Mouse (Mus musculus) left cerebral cortex, postnatal 14 days (tissue): ENCODE results near the gene Oat. TPM values are rescaled to one million over a fixed set of nuclear protein-coding genes. Genes with fewer than 3 reads are reported as not detected.

ENCODE experiments used
- DNase-seq, 2 experiments: peaks; one replicate each; pipeline ENCODE4 v3.0.0; 2021 to 2022; ENCODE audit warnings: low spot score in 2 of 2, mixed read lengths in 1 of 2
- intact Hi-C: fragments of 180-260 bp; cut with DNase I; formaldehyde crosslinking; loops from one replicate; pipeline ENCODE4 v1.15.1; 2025
- total RNA-seq, 2 experiments: library from RNA; stranded (reverse); gene quantifications; 2 replicates each; pipeline ENCODE4 v1.2.3; 2021

Oat gene
- total RNA-seq, 2 experiments from 2014 or later, result 74.4 to 75.7 TPM

- intact Hi-C loops, result no loop called here
- DNase-seq, result no peak
These were observed 20.5 kb upstream of the Oat start for GRCm38 (mm10) chr7:132596557-132597250.

GRCm38 (mm10) chr7:132595787-132596186 is 19.6 kb upstream of the Oat start:
- intact Hi-C loops, result no loop called here

GRCm38 (mm10) chr7:132594325-132594724 is 18.1 kb upstream of the Oat start:
- no peak for DNase-seq
- intact Hi-C loops, result no loop called here

More at GRCm38 (mm10) chr7:132595787-132596186, 19.6 kb upstream of the Oat start:
- DNase-seq, result no peak

- DNase-seq, result peak in 1 of 2 experiments; percentile 54
- intact Hi-C loops, result no loop called here
These were observed 17.6 kb upstream of the Oat start for GRCm38 (mm10) chr7:132593762-132594161.

GRCm38 (mm10) chr7:132589610-132590009 is 13.4 kb upstream of the Oat start:
- DNase-seq, result no peak
- intact Hi-C loops, result no loop called here

- DNase-seq, result no peak
- intact Hi-C loops, result no loop called here
These were observed 11.0 kb upstream of the Oat start for GRCm38 (mm10) chr7:132587167-132587566.

GRCm38 (mm10) chr7:132585695-132586491 is 9.7 kb upstream of the Oat start:
- intact Hi-C loops, result no loop called here

GRCm38 (mm10) chr7:132581441-132581840 is 5.2 kb upstream of the Oat start:
- DNase-seq, result no peak
- intact Hi-C loops, result no loop called here

More at GRCm38 (mm10) chr7:132585695-132586491, 9.7 kb upstream of the Oat start:
- DNase-seq, result no peak

- intact Hi-C loops, result no loop called here
- no peak for DNase-seq
These were observed 4.3 kb upstream of the Oat start for GRCm38 (mm10) chr7:132580511-132580910.

- intact Hi-C loops, result loop anchor here (5.0 kb wide), 1 partner anchor 55 kb away; no protein-coding TSS in a partner anchor
- no peak for DNase-seq
These were observed 693 bp upstream of the Oat start for GRCm38 (mm10) chr7:132576891-132577290.

- intact Hi-C loops, result loop anchor here (5.0 kb wide), 1 partner anchor 57 kb away; no protein-coding TSS in a partner anchor
- DNase-seq, result peak; percentile 84 to 93
These were observed 575 bp downstream of the Oat start for GRCm38 (mm10) chr7:132575623-132576022.

GRCm38 (mm10) chr7:132574646-132575045 is 1.6 kb downstream of the Oat start:
- intact Hi-C loops, result loop anchor here (5.0 kb wide), 1 partner anchor 58 kb away; no protein-coding TSS in a partner anchor

GRCm38 (mm10) chr7:132573205-132573604 is 3.0 kb downstream of the Oat start:
- intact Hi-C loops, result no loop called here
- DNase-seq, result no peak

More at GRCm38 (mm10) chr7:132574646-132575045, 1.6 kb downstream of the Oat start:
- DNase-seq, result no peak

GRCm38 (mm10) chr7:132572738-132573137 is 3.5 kb downstream of the Oat start:
- no peak for DNase-seq
- intact Hi-C loops, result no loop called here

- DNase-seq, result no peak
- intact Hi-C loops, result no loop called here
These were observed 4.7 kb downstream of the Oat start for GRCm38 (mm10) chr7:132571481-132571880.

GRCm38 (mm10) chr7:132570071-132570470 is 6.1 kb downstream of the Oat start:
- DNase-seq, result no peak
- intact Hi-C loops, result no loop called here

GRCm38 (mm10) chr7:132568817-132569216 is 7.4 kb downstream of the Oat start:
- intact Hi-C loops, result no loop called here
- DNase-seq, result peak in 1 of 2 experiments; percentile 13

- no peak for DNase-seq
- intact Hi-C loops, result no loop called here
These were observed 10.4 kb downstream of the Oat start for GRCm38 (mm10) chr7:132565831-132566230.

GRCm38 (mm10) chr7:132559138-132559766 is 16.9 kb downstream of the Oat start:
- no peak for DNase-seq
- intact Hi-C loops, result no loop called here

- intact Hi-C loops, result no loop called here
These were observed 18.0 kb downstream of the Oat start for GRCm38 (mm10) chr7:132558141-132558736.

More at GRCm38 (mm10) chr7:132558141-132558736, 18.0 kb downstream of the Oat start:
- no peak for DNase-seq
